Mouse (Mus musculus): Measurements from ENCODE around the gene Clptm1l. TPM values are rescaled to one million over a fixed set of nuclear protein-coding genes. Genes with fewer than 3 reads are reported as not detected.

Gene Clptm1l
- polyA plus RNA-seq, 1 experiment from 2014 or later, result 135 TPM

DNA sequence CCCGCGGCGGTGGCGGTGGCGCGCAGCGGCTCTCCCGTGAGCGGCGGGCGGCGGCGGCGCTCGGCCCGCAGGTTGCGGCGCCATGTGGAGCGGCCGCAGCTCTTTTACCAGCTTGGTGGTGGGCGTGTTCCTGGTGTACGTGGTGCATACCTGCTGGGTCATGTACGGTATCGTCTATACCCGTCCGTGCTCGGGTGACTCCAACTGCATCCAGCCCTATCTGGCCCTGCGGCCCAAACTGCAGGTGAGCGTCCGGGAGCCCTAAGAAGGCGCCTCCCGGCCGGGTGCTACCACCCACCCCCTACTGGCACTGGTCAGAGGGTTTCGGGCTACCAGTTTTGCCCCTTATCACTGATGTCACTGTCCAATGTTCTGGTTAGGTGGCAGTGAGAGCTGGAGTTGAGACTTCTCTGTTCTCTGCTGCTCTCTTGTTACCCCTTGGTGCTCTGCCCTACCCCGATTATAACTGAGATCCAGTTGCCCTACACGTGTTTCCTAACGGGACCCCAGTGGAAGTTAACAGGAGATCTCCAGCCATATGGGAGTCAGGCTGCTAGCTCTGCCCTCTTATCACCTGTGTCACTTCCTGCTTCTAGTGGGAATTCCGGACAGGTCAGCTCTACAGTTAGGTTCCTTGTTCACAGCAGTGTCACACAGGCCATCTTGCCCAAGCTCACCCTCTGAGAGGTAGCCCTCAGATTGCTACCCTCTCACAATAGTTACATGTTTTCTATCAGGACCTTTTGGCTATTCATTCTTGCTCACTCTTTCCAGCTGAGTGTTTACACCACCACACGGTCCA is 551 bp downstream of the Clptm1l start:
- peak overlapping the region; percentile 87 for H3K9ac ChIP-seq (ENCODE audit: low read depth, low read length)
- peaks cover 13% of the 10 kb centered on the region for H3K4me1 ChIP-seq (ENCODE audit: control insufficient read depth, insufficient read depth, low read length)
- no peaks in the 10 kb centered on the region for H3K27me3 ChIP-seq (ENCODE audit: control insufficient read depth, insufficient read depth, low read length)
- no peak overlapping the region for H3K27ac ChIP-seq (ENCODE audit: low read depth, low read length)
- peak overlapping the region; percentile 57 for H3K4me3 ChIP-seq (ENCODE audit: low read length)
- ATAC-seq (ENCODE audit: low FRiP score, low TSS enrichment), result peak; percentile 85
- no peaks in the 10 kb centered on the region for H3K9me3 ChIP-seq (ENCODE audit: control insufficient read depth, low read length)
- H3K36me3 ChIP-seq (ENCODE audit: control insufficient read depth, insufficient read depth, low read length), result peaks cover 36% of the 10 kb centered on the region
- H3K4me2 ChIP-seq (replicated peaks; ENCODE audit: low read depth, low read length), result peak overlapping the region; percentile 93
- WGBS, result 5% methylated on average over 25 of the region's 39 CpGs

DNA sequence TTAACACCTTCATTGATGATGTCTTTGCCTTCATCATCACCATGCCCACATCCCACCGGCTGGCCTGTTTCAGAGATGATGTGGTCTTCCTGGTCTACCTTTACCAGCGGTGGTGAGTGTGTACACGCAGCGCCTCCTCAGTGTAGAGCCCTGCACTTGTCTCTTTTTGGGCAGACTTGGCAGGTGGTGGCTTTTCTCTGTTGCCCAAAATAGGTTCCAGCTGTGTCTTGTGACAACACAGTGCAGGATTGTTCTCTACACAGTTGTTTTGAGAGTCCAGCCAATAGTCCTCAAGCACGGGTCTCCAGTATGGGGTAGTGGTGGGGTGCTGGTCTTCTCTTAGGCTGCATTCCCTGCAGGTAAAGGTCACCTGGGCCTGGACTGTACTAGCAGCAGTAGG is 14.6 kb downstream of the Clptm1l start:
- peaks cover 73% of the 10 kb centered on the region for H3K36me3 ChIP-seq (ENCODE audit: control insufficient read depth, insufficient read depth, low read length)
- H3K9ac ChIP-seq (ENCODE audit: low read depth, low read length), result no peak overlapping the region
- H3K27me3 ChIP-seq (ENCODE audit: control insufficient read depth, insufficient read depth, low read length), result no peaks in the 10 kb centered on the region
- WGBS, result 93% methylated on average over 5 of the region's 5 CpGs
- H3K4me2 ChIP-seq (replicated peaks; ENCODE audit: low read depth, low read length), result no peak overlapping the region
- H3K4me3 ChIP-seq (ENCODE audit: low read length), result no peak overlapping the region
- H3K27ac ChIP-seq (ENCODE audit: low read depth, low read length), result no peak overlapping the region
- no peaks in the 10 kb centered on the region for H3K9me3 ChIP-seq (ENCODE audit: control insufficient read depth, low read length)
- no peak for ATAC-seq (ENCODE audit: low FRiP score, low TSS enrichment)
- H3K4me1 ChIP-seq (ENCODE audit: control insufficient read depth, insufficient read depth, low read length), result no peaks in the 10 kb centered on the region

DNA sequence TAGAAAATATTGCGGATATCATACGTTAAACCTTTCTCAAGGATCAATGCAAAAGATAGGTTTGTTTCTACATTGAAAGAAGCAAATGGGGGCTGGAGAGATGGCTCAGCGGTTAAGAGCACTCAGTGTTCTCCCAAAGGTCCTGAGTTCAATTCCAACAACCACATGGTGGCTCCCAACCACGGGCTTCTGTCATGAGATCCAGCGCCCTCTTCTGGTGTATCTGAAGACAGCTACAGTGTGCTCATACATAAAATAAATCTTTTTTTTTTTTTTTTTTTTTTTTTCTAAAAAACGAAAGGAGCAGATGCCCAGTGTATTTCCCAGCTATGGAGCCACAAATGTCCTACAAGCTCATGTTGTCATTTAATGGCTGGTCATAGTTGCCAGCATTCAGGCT is 16.8 kb downstream of the Clptm1l start:
- no peak overlapping the region for H3K9ac ChIP-seq (ENCODE audit: low read depth, low read length)
- H3K27ac ChIP-seq (ENCODE audit: low read depth, low read length), result no peak overlapping the region
- H3K36me3 ChIP-seq (ENCODE audit: control insufficient read depth, insufficient read depth, low read length), result peaks cover 50% of the 10 kb centered on the region

DNA sequence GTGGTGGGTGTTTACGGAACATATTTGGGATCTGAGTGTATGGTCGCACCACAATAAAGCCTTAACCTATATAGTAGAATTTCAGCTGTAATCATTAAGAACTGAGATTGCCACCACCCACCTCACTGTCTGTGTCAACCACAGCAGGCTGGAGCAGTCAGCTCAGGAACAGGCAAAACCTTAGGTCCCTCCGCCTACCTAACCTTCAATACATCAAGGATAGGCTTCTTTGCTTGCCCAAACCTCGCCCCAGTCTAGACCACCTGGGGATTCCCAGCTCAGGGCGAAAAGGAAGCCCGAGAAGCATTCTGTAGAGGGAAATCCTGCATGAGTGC is 22.6 kb downstream of the Clptm1l start:
- 40% methylated on average over 6 of the region's 6 CpGs for WGBS
- ATAC-seq (ENCODE audit: low FRiP score, low TSS enrichment), result no peak; the same call in 1 of the 2 replicates

More for the DNA sequence above, 16.8 kb downstream of the Clptm1l start:
- Histone ChIP-seq H3K4me2 (replicated peaks; ENCODE audit: low read depth, low read length) (no peak overlapping the region), H3K4me1 (ENCODE audit: control insufficient read depth, insufficient read depth, low read length) (no peaks in the 10 kb centered on the region), H3K4me3 (ENCODE audit: low read length) (no peak overlapping the region), H3K9me3 (ENCODE audit: control insufficient read depth, low read length) (no peaks in the 10 kb centered on the region), H3K27me3 (ENCODE audit: control insufficient read depth, insufficient read depth, low read length) (no peaks in the 10 kb centered on the region)
- 68% methylated on average over 6 of the region's 6 CpGs for WGBS
- no peak for ATAC-seq (ENCODE audit: low FRiP score, low TSS enrichment)

DNA sequence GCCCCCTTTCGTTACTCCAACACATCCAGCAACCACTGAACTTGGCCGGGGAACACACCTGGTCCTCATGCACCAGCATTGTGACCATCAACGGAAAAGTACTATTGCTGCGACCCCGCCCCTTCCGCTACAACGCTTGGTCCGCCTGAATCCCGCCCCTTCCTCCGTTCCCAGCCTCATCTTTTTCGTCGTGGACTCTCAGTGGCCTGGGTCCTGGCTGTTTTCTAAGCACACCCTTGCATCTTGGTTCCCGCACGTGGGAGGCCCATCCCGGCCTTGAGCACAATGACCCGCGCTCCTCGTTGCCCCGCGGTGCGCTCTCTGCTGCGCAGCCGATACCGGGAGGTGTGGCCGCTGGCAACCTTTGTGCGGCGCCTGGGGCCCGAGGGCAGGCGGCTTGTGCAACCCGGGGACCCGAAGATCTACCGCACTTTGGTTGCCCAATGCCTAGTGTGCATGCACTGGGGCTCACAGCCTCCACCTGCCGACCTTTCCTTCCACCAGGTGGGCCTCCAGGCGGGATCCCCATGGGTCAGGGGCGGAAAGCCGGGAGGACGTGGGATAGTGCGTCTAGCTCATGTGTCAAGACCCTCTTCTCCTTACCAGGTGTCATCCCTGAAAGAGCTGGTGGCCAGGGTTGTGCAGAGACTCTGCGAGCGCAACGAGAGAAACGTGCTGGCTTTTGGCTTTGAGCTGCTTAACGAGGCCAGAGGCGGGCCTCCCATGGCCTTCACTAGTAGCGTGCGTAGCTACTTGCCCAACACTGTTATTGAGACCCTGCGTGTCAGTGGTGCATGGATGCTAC is 23.1 kb downstream of the Clptm1l start, which contains the start of gene Tert:
Gene Tert (plus strand): TSS at position 167 of the 805 bp plus-strand sequence.
- H3K36me3 ChIP-seq (ENCODE audit: control insufficient read depth, insufficient read depth, low read length), result peaks cover 3% of the 10 kb centered on the region; the same call in 1 of the 2 replicates
- H3K9ac ChIP-seq (ENCODE audit: low read depth, low read length), result peak within 1 kb of the TSS; percentile 73
- H3K4me3 ChIP-seq (ENCODE audit: low read length), result peak within 1 kb of the TSS; percentile 69
- peak; percentile 88 for ATAC-seq (ENCODE audit: low FRiP score, low TSS enrichment)
- 0 out of 2 replicates have a peak, but pooled peaks cover 10% of the 10 kb centered on the region for H3K4me1 ChIP-seq (ENCODE audit: control insufficient read depth, insufficient read depth, low read length)
- no peaks in the 10 kb centered on the region for H3K9me3 ChIP-seq (ENCODE audit: control insufficient read depth, low read length)
- H3K27ac ChIP-seq (ENCODE audit: low read depth, low read length), result no peak within 1 kb of the TSS
- no peaks in the 10 kb centered on the region for H3K27me3 ChIP-seq (ENCODE audit: control insufficient read depth, insufficient read depth, low read length)
- WGBS, result 9% methylated on average over 47 of the region's 47 CpGs
- peak within 1 kb of the TSS; percentile 85 for H3K4me2 ChIP-seq (replicated peaks; ENCODE audit: low read depth, low read length)

More for the DNA sequence above, 22.6 kb downstream of the Clptm1l start:
- Histone ChIP-seq H3K9ac (ENCODE audit: low read depth, low read length) (peak overlapping the region; percentile 73), H3K4me3 (ENCODE audit: low read length) (peak overlapping the region; percentile 69), H3K36me3 (ENCODE audit: control insufficient read depth, insufficient read depth, low read length) (peaks cover 3% of the 10 kb centered on the region; the same call in 1 of the 2 replicates), H3K4me1 (ENCODE audit: control insufficient read depth, insufficient read depth, low read length) (0 out of 2 replicates have a peak, but pooled peaks cover 10% of the 10 kb centered on the region), H3K27me3 (ENCODE audit: control insufficient read depth, insufficient read depth, low read length) (no peaks in the 10 kb centered on the region), H3K27ac (ENCODE audit: low read depth, low read length) (no peak overlapping the region), H3K4me2 (replicated peaks; ENCODE audit: low read depth, low read length) (peak overlapping the region; percentile 85), H3K9me3 (ENCODE audit: control insufficient read depth, low read length) (no peaks in the 10 kb centered on the region)

DNA sequence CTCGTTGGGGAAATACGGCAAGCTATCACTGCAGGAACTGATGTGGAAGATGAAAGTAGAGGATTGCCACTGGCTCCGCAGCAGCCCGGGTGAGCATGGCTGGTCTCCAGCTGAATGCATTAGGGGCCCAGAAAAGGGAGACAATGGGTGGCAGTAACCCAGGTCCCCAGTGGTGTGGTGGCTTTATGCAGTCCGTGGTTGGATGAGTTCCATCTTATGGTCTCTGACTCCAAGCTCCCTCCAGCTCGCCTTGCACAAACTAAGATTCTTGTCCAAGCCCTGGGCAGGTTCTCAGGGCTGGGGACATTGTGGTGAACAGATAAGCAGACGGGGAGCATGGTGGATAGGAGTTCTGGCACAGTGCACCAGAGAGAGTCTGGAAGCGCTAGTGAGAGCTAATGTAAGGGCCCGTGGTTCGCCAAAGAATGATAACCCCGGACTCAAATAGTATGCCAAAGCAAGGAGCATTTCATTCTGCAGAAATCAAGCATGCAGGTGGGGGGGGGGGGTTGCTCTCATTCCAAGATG is 24.8 kb downstream of the Clptm1l start:
- 0 out of 2 replicates have a peak, but pooled peaks cover 10% of the 10 kb centered on the region for H3K4me1 ChIP-seq (ENCODE audit: control insufficient read depth, insufficient read depth, low read length)
- no peak overlapping the region for H3K4me2 ChIP-seq (replicated peaks; ENCODE audit: low read depth, low read length)
- peaks cover 3% of the 10 kb centered on the region; the same call in 1 of the 2 replicates for H3K36me3 ChIP-seq (ENCODE audit: control insufficient read depth, insufficient read depth, low read length)
- no peak overlapping the region for H3K27ac ChIP-seq (ENCODE audit: low read depth, low read length)
- no peak overlapping the region for H3K9ac ChIP-seq (ENCODE audit: low read depth, low read length)
- ATAC-seq (ENCODE audit: low FRiP score, low TSS enrichment), result no peak
- H3K9me3 ChIP-seq (ENCODE audit: control insufficient read depth, low read length), result no peaks in the 10 kb centered on the region
- no peaks in the 10 kb centered on the region for H3K27me3 ChIP-seq (ENCODE audit: control insufficient read depth, insufficient read depth, low read length)
- 84% methylated on average over 11 of the region's 11 CpGs for WGBS
- H3K4me3 ChIP-seq (ENCODE audit: low read length), result no peak overlapping the region

DNA sequence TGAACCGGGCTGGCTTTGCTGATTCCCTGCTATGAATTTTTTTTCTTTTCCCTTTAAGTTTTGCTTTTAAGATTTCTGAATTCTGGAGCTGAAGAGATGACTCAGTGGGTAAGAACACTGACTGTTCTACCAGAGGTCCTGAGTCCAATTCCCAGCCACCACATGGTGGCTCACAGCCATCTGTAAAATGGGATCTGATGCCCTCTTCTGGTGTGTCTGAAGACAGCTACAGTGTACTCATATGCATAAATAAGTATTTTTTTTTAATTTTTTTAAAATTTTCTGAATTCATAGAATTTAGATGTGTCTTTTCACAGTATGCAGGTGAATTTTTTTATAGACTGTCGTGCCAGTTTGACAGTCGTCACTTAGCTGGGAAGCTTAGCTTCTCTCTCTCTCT is 28.0 kb downstream of the Clptm1l start:
- Histone ChIP-seq H3K27ac (ENCODE audit: low read depth, low read length) (no peak overlapping the region), H3K27me3 (ENCODE audit: control insufficient read depth, insufficient read depth, low read length) (no peaks in the 10 kb centered on the region), H3K4me3 (ENCODE audit: low read length) (no peak overlapping the region), H3K4me2 (replicated peaks; ENCODE audit: low read depth, low read length) (no peak overlapping the region), H3K4me1 (ENCODE audit: control insufficient read depth, insufficient read depth, low read length) (0 out of 2 replicates have a peak, but pooled peaks cover 10% of the 10 kb centered on the region), H3K36me3 (ENCODE audit: control insufficient read depth, insufficient read depth, low read length) (peaks cover 13% of the 10 kb centered on the region; the same call in 1 of the 2 replicates), H3K9me3 (ENCODE audit: control insufficient read depth, low read length) (no peaks in the 10 kb centered on the region), H3K9ac (ENCODE audit: low read depth, low read length) (no peak overlapping the region)
- WGBS, result 91% methylated on average over 3 of the region's 3 CpGs
- ATAC-seq (ENCODE audit: low FRiP score, low TSS enrichment), result no peak

DNA sequence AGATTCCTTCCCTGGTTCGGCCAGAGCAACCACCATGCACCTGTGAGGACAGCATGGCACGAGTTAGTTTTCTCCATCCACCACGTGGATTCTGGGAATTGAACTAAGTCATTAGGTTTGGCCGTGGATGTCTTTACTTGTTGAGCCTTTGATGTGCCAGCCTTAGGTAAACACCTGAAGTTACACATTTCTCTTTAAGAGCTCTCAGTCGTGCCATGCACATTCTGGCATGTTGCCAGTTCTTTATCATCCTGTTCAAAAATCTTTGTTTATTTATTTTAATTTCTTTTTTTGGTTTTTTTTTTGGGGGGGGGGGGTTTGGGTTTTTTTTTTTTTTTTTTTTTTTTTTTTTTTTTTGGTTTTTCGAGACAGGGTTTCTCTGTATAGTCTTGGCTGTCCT is 34.0 kb downstream of the Clptm1l start:
- Histone ChIP-seq H3K9me3 (ENCODE audit: control insufficient read depth, low read length) (no peaks in the 10 kb centered on the region), H3K9ac (ENCODE audit: low read depth, low read length) (no peak overlapping the region), H3K27me3 (ENCODE audit: control insufficient read depth, insufficient read depth, low read length) (no peaks in the 10 kb centered on the region), H3K36me3 (ENCODE audit: control insufficient read depth, insufficient read depth, low read length) (peaks cover 10% of the 10 kb centered on the region; the same call in 1 of the 2 replicates), H3K27ac (ENCODE audit: low read depth, low read length) (no peak overlapping the region), H3K4me2 (replicated peaks; ENCODE audit: low read depth, low read length) (no peak overlapping the region), H3K4me3 (ENCODE audit: low read length) (no peak overlapping the region), H3K4me1 (ENCODE audit: control insufficient read depth, insufficient read depth, low read length) (no peaks in the 10 kb centered on the region)
- ATAC-seq (ENCODE audit: low FRiP score, low TSS enrichment), result no peak
- 81% methylated on average over 5 of the region's 6 CpGs for WGBS
